Mouse (Mus musculus): ENCODE results near the gene Tnmd.

Tnmd gene

GRCm38 (mm10) chrX:133850680-133851079 lies at the start of gene Tnmd:
Gene Tnmd, plus strand, starts transcription at chrX:133850980.
- DNase-seq, result no peak

DNA sequence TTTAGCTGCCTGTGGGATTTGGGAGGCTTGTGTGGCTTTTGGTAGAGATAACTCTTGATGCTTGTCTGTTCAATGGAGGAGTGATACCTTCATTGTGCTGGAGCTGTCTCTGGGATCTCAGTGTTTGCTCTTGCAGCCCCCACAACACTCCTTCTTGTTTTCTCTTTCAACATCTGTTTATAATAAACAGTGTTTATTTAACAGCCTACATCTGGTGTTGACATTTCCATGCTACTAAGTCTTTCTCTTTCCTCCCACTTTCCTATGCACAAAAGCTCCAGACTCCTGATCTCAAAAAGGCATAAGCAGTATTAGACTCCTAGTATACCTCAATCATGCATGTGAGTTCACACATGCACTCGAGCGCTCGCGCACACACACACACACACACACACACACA lies 2.9 kb downstream of the Tnmd start:
- DNase-seq, result no peak

DNA sequence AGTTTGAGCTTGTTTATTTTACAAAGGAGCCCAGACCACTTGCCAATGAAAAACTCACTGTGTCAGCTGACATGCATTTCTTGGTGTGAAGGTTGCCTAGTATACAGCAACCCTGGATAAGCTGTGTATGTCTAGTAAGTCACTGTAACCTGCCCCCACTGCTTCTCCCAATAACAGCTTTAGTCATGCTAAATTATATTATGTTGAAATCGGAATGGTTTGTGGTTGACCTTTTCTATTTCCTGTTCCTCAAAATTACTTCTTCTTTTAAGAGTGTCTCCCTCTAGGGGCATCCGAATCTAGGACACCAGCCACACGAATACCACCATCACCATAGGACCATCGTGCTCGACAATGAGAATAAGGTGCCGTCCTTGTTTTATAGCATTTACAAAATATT lies 19.0 kb downstream of the Tnmd start:
- no peak for DNase-seq

DNA sequence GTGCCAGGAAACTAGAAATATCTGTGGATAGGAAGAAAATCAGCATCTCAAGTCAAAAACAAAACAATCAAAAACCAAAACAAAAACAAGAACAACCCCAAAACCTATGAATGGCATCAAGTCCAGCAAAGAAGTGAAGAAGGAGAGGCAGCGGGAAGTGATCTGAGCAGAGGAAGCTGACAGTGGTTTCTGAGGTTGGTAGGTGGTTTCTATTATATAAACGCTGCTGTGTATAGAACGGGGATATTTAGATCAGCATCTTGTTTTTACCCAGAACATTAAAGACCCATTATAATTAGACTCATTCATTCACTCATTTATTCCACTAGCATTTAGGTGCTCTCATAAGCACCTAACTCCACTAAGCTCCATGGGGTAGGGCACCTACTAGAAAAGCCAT lies 36.5 kb downstream of the Tnmd start:
- DNase-seq, result no peak

- DNase-seq, result peak in 1 of 2 experiments; percentile 19
Observed at GRCm38 (mm10) chrX:133888111-133888510, 37.3 kb downstream of the Tnmd start.

- peak; percentile 84 to 92 for DNase-seq
Observed at GRCm38 (mm10) chrX:133898014-133898542, 47.3 kb downstream of the Tnmd start, which contains the start of gene Tspan6. Gene Tspan6, minus strand, starts transcription at chrX:133898429.

DNA sequence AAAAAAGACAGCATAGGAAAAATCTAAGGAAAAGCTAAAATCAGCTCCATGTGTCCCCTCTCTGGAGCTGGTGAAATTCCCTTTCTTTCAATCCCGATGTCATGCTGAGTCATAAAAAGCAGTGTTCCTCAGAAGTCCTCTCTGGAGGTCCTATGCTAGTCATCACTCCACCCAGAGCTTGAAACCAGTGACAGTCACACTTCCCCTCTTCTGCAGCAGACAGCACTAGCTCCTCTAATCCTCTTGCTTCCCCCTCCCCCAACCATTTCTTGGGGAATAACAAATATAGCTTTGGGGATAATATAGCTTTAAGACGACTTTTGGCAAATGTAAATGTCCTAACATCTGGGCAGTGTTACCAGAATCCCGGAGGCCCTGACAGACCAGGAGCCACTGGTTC lies 57.5 kb downstream of the Tnmd start, which contains the start of gene Srpx2:
Gene Srpx2 (plus strand): TSS at position 166 of the 400 bp plus-strand sequence.
- DNase-seq, result no peak

DNA sequence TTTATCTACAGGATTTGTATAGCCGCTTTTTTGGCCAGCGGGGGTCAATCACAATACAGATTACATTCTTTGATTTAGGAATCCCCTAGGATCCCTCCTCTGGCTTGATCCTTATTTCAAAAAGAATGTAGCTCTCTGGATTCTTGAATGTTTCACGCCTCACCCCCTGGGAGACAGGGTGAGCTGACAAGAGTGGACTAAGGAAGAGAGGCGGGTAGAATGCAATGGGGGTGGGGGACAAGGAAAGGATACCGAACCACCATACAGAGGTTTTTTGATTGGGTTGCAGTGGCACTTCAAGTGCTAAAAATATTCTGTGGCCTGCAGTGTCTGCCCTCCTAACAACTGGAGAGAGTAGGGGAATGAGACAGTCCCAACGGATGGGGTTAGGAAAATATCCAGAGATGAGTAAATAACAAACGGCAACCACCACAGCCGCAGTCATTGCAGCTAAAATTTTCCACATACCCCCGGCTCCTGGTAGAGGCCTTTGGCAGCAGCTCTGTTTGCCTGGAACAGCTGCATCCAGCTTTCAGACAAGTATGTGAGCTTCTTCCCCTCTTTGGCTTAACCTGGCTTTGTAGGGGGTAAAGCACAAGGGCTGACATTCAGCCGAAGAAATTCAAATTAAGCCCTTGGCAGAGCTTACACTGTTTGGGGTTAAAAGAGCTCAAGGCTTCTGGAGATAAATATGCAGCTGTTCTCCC lies 60.8 kb downstream of the Tnmd start:
- no peak for DNase-seq

- DNase-seq, result no peak
Observed at GRCm38 (mm10) chrX:133913006-133913405, 62.2 kb downstream of the Tnmd start.

- DNase-seq, result no peak
Observed at GRCm38 (mm10) chrX:133914219-133914618, 63.4 kb downstream of the Tnmd start.

Data from cerebellum, postnatal 10 days (tissue).